Mouse (Mus musculus) CH12.LX (cell line): ENCODE results near the gene Pdxdc1. TPM values are rescaled to one million over a fixed set of nuclear protein-coding genes. Genes with fewer than 3 reads are reported as not detected.

Experiments used
- DNase-seq: peaks from one replicate; pipeline ENCODE4 v3.0.0-alpha.2; 2013; ENCODE audit errors: extremely low read depth
- H3K27ac ChIP-seq: 2 replicates; pipeline ENCODE4 v1.5.1; 2012; ENCODE audit warnings: low read depth, mild to moderate bottlenecking, control low read depth, moderate library complexity; ENCODE audit not compliant: insufficient read depth
- H3K27me3 ChIP-seq: replicated peaks from 2 replicates; pipeline ENCODE3; 2012; ENCODE audit warnings: inconsistent platforms
- H3K36me3 ChIP-seq, 2 experiments: replicated peaks in 1 of 2; 2 replicates each; pipeline versions ENCODE3 to v1.6.1; 2012; ENCODE audit warnings: inconsistent platforms in 1 of 2, low read length in 1 of 2, mild to moderate bottlenecking in 1 of 2, mixed read lengths in 1 of 2, moderate library complexity in 1 of 2; ENCODE audit not compliant: control insufficient read depth in 1 of 2, insufficient read depth in 1 of 2
- H3K4me1 ChIP-seq, 2 experiments: 2 replicates each; pipeline ENCODE4 v1.6.1; 2012; ENCODE audit warnings: inconsistent platforms in 1 of 2, moderate library complexity in 1 of 2; ENCODE audit not compliant: insufficient read depth in 2 of 2, control insufficient read depth in 1 of 2
- H3K4me2 ChIP-seq: 2 replicates; pipeline ENCODE4 v1.6.1; 2012; ENCODE audit warnings: low read depth, mild to moderate bottlenecking, control low read depth; ENCODE audit not compliant: poor library complexity, insufficient read depth, severe bottlenecking
- H3K4me3 ChIP-seq, 3 experiments: fragments of 150-350 bp in 1 of 3; sonication (generic) in 1 of 3; replicated peaks in 1 of 3; 2 replicates each; pipeline versions ENCODE3 to v1.5.1; 2011 to 2012; ENCODE audit warnings: low read depth in 2 of 3, low read length in 2 of 3, mild to moderate bottlenecking in 2 of 3, moderate library complexity in 2 of 3, control low read depth in 1 of 3, improper control_type of control experiment in 1 of 3, inconsistent platforms in 1 of 3, mixed read lengths in 1 of 3; ENCODE audit not compliant: poor library complexity in 1 of 3
- H3K79me2 ChIP-seq: replicated peaks from 2 replicates; pipeline ENCODE4 v1.6.1; 2012; ENCODE audit warnings: mild to moderate bottlenecking, moderate library complexity; ENCODE audit not compliant: control insufficient read depth, poor library complexity, insufficient read depth, severe bottlenecking; ENCODE audit errors: extremely low read depth
- H3K9ac ChIP-seq: 2 replicates; pipeline ENCODE4 v1.6.1; 2012; ENCODE audit warnings: low read depth, mild to moderate bottlenecking, control low read depth, moderate library complexity; ENCODE audit not compliant: insufficient read depth
- H3K9me3 ChIP-seq: replicated peaks from 2 replicates; pipeline ENCODE3; 2012; ENCODE audit warnings: low read length, inconsistent platforms, mixed read lengths
- BHLHE40 ChIP-seq: IDR thresholded peaks from 2 replicates; pipeline ENCODE4 v1.6.1; 2011; ENCODE audit warnings: mild to moderate bottlenecking, low read depth, low read length, improper control_type of control experiment
- CHD1 ChIP-seq: IDR thresholded peaks from 2 replicates; pipeline ENCODE4 v1.6.1; 2012; ENCODE audit warnings: low read depth, low read length, improper control_type of control experiment, inconsistent platforms
- CTCF ChIP-seq, 2 experiments: IDR thresholded peaks in 1 of 2; conservative IDR thresholded peaks in 1 of 2; 2 replicates each; pipeline ENCODE4 v1.5.1; 2011 to 2012; ENCODE audit warnings: low read depth in 2 of 2, low read length in 2 of 2, improper control_type of control experiment in 1 of 2, inconsistent platforms in 1 of 2, mild to moderate bottlenecking in 1 of 2, moderate library complexity in 1 of 2
- EP300 ChIP-seq: IDR thresholded peaks from 2 replicates; pipeline ENCODE4 v1.6.1; 2011; ENCODE audit warnings: low read length, improper control_type of control experiment
- ETS1 ChIP-seq: conservative IDR thresholded peaks from 2 replicates; pipeline ENCODE4 v1.6.1; 2012; ENCODE audit warnings: low read depth, mild to moderate bottlenecking, inconsistent platforms, low read length, improper control_type of control experiment, moderate library complexity
- GABPA ChIP-seq: IDR thresholded peaks from 2 replicates; pipeline ENCODE4 v1.6.1; 2012; ENCODE audit warnings: low read depth, low read length, improper control_type of control experiment, inconsistent platforms; ENCODE audit not compliant: insufficient replicate concordance
- HCFC1 ChIP-seq: IDR thresholded peaks from 2 replicates; pipeline ENCODE4 v1.6.1; 2012; ENCODE audit warnings: low read depth, mild to moderate bottlenecking, inconsistent platforms, low read length, improper control_type of control experiment
- IRF4 ChIP-seq: IDR thresholded peaks from 2 replicates; pipeline ENCODE4 v1.6.1; 2014; ENCODE audit warnings: low read depth, mild to moderate bottlenecking, inconsistent platforms, low read length, improper control_type of control experiment
- JUN ChIP-seq: IDR thresholded peaks from 2 replicates; pipeline ENCODE4 v1.6.1; 2011; ENCODE audit warnings: low read depth, mild to moderate bottlenecking, low read length, improper control_type of control experiment, moderate library complexity; ENCODE audit not compliant: insufficient read depth
- JUND ChIP-seq: conservative IDR thresholded peaks from 2 replicates; pipeline ENCODE4 v1.6.1; 2011; ENCODE audit warnings: low read depth, low read length, improper control_type of control experiment
- MAFK ChIP-seq: IDR thresholded peaks from 2 replicates; pipeline ENCODE4 v1.6.1; 2011; ENCODE audit warnings: low read length, improper control_type of control experiment; ENCODE audit not compliant: insufficient replicate concordance
- MAX ChIP-seq: IDR thresholded peaks from 2 replicates; pipeline ENCODE4 v1.6.1; 2011; ENCODE audit warnings: low read length, improper control_type of control experiment
- MAZ ChIP-seq: IDR thresholded peaks from 2 replicates; pipeline ENCODE4 v1.6.1; 2012; ENCODE audit warnings: low read depth, mild to moderate bottlenecking, inconsistent platforms, low read length, improper control_type of control experiment, moderate library complexity
- MEF2A ChIP-seq: IDR thresholded peaks from 2 replicates; pipeline ENCODE4 v1.6.1; 2014; ENCODE audit warnings: low read depth, mild to moderate bottlenecking, inconsistent platforms, low read length, improper control_type of control experiment, borderline replicate concordance
- MXI1 ChIP-seq: IDR thresholded peaks from 2 replicates; pipeline ENCODE4 v1.6.1; 2011; ENCODE audit warnings: mild to moderate bottlenecking, low read depth, low read length, improper control_type of control experiment
- MYC ChIP-seq: IDR thresholded peaks from 2 replicates; pipeline ENCODE4 v1.6.1; 2011; ENCODE audit warnings: low read depth, mild to moderate bottlenecking, improper control_type of control experiment, low read length
- PAX5 ChIP-seq: IDR thresholded peaks from 2 replicates; pipeline ENCODE4 v1.6.1; 2012; ENCODE audit warnings: low read length, inconsistent platforms, mixed read lengths
- POLR2AphosphoS2 ChIP-seq: IDR thresholded peaks from 2 replicates; pipeline ENCODE4 v1.6.1; 2011; ENCODE audit warnings: low read depth, low read length, improper control_type of control experiment
- RAD21 ChIP-seq: IDR thresholded peaks from 2 replicates; pipeline ENCODE4 v1.6.1; 2011; ENCODE audit warnings: low read depth, mild to moderate bottlenecking, low read length, improper control_type of control experiment, moderate library complexity
- RCOR1 ChIP-seq: conservative IDR thresholded peaks from 2 replicates; pipeline ENCODE4 v1.6.1; 2012; ENCODE audit warnings: low read depth, mild to moderate bottlenecking, inconsistent platforms, low read length, improper control_type of control experiment
- TCF12 ChIP-seq: IDR thresholded peaks from 2 replicates; pipeline ENCODE4 v1.6.1; 2014; ENCODE audit warnings: low read depth, mild to moderate bottlenecking, inconsistent platforms, low read length, improper control_type of control experiment
- UBTF ChIP-seq: IDR thresholded peaks from 2 replicates; pipeline ENCODE4 v1.6.1; 2012; ENCODE audit warnings: low read depth, mild to moderate bottlenecking, inconsistent platforms, low read length, improper control_type of control experiment, moderate library complexity
- USF1 ChIP-seq: IDR thresholded peaks from 2 replicates; pipeline ENCODE4 v1.6.1; 2014; ENCODE audit warnings: low read depth, mild to moderate bottlenecking, inconsistent platforms, low read length, improper control_type of control experiment
- USF2 ChIP-seq: conservative IDR thresholded peaks from 2 replicates; pipeline ENCODE4 v1.6.1; 2011; ENCODE audit warnings: low read depth, low read length, improper control_type of control experiment
- ZKSCAN1 ChIP-seq: IDR thresholded peaks from 2 replicates; pipeline ENCODE4 v1.6.1; 2012; ENCODE audit warnings: low read depth, inconsistent platforms, low read length, improper control_type of control experiment, borderline replicate concordance
- ZMIZ1 ChIP-seq: IDR thresholded peaks from 2 replicates; pipeline ENCODE4 v1.6.1; 2012; ENCODE audit warnings: low read depth, mild to moderate bottlenecking, inconsistent platforms, low read length, improper control_type of control experiment
- dilution Hi-C: fragments of 300-500 bp; cut with MboI; formaldehyde crosslinking; loops from 2 replicates; pipeline ENCODE4 v1.14.3; 2020; ENCODE audit warnings: low sequenced_read_pairs; ENCODE audit not compliant: extremely low pct_unique_long_range_greater_than_20kb, extremely low pct_ligation_motif_present
- in situ Hi-C: fragments of 300-500 bp; cut with MboI; formaldehyde crosslinking; loops from 3 replicates; pipeline ENCODE4 v1.14.3; 2019; ENCODE audit warnings: low sequenced_read_pairs, low pct_ligation_motif_present, low pct_unique_long_range_greater_than_20kb, mixed read lengths
- polyA plus RNA-seq: library from polyadenylated mRNA; unstranded; fragments of >175 nt; gene quantifications from 2 replicates; pipeline ENCODE4 v1.2.1, GENCODE M21; 2012; ENCODE audit warnings: low read depth; ENCODE audit not compliant: insufficient read length
- total RNA-seq, 2 experiments: library from RNA; depleted of rRNA; stranded (reverse); fragments of 300-350 nt in 1 of 2; fragments of >200 nt in 1 of 2; gene quantifications; 2 replicates each; pipeline ENCODE4 v1.2.3; 2012 to 2014

Pdxdc1 gene
- total and polyA plus RNA-seq, 3 experiments = 78.5 to 109 (median 80.9) TPM

DNA sequence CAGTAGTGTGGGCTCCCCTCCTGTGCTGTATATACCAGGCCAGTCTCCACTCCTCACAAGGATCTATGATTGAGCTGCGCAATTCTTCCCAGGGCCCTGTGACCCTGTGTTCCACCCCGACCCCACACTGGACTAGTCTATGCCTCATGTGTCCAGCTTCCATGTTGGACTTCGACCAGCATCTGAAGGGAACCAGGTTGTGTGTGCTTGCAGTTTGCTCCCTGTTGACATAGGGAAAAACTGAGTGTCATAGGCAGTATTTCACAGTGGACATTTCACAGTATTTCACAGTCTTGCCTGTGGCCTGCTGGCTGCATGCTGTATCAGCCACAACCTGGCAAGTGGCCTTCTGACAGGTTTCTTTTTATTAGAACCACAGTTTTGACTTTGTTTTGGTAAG lies 89.7 kb downstream of the Pdxdc1 start:
- peaks cover 63 to 86% of the 10 kb centered on the region in 2 experiments for H3K36me3 ChIP-seq
- dilution Hi-C loops = no loop called here
- TF ChIP-seq USF1 (no peak), MEF2A (no peak), TCF12 (no peak), JUND (no peak), CTCF (conservative IDR thresholded peaks at IDR 0.05 in 1 of 2, IDR thresholded peaks at IDR 0.05 in 1 of 2; ENCODE audit: low read depth in 2 of 2, low read length in 2 of 2) (no peak), UBTF (no peak), BHLHE40 (no peak), USF2 (no peak), POLR2AphosphoS2 (no peak), MAX (no peak), ZMIZ1 (no peak), IRF4 (no peak), RCOR1 (no peak), MXI1 (no peak), ZKSCAN1 (no peak), GABPA (no peak), CHD1 (no peak), RAD21 (no peak), MAFK (no peak)
- H3K9me3 ChIP-seq = no peaks in the 10 kb centered on the region
- no peak overlapping the region for H3K9ac ChIP-seq
- no peak overlapping the region for H3K4me2 ChIP-seq
- H3K4me3 ChIP-seq = no peak overlapping the region
- H3K4me1 ChIP-seq = peaks cover 0 to 15% of the 10 kb centered on the region in 2 experiments; a peak in 2 of 4 replicates
- no peak for DNase-seq
- no peak overlapping the region for H3K27ac ChIP-seq
- no peaks in the 10 kb centered on the region for H3K79me2 ChIP-seq
- in situ Hi-C loops = no loop called here
- H3K27me3 ChIP-seq = no peaks in the 10 kb centered on the region

- Histone ChIP-seq H3K27me3 (no peaks in the 10 kb centered on the region), H3K36me3 (peaks cover 69 to 95% of the 10 kb centered on the region in 2 experiments), H3K9me3 (no peaks in the 10 kb centered on the region), H3K4me3 (no peak overlapping the region), H3K79me2 (no peaks in the 10 kb centered on the region)
- dilution Hi-C loops = no loop called here
- DNase-seq = no peak
- TF ChIP-seq EP300 (no peak), PAX5 (no peak), ETS1 (no peak), JUN (no peak), MAZ (no peak), MAFK (no peak), HCFC1 (no peak), BHLHE40 (no peak), ZMIZ1 (no peak), MYC (no peak), IRF4 (no peak)
- TF ChIP-seq, all 38 proteins: peak for 0
- H3K27ac ChIP-seq = no peak overlapping the region
- in situ Hi-C loops = no loop called here
- no peak overlapping the region for H3K9ac ChIP-seq
- H3K4me2 ChIP-seq = no peak overlapping the region
- H3K4me1 ChIP-seq = peaks cover 0 to 12% of the 10 kb centered on the region in 2 experiments; a peak in 2 of 4 replicates
Observed at GRCm38 (mm10) chr16:13812152-13812551, 90.8 kb downstream of the Pdxdc1 start.
